Mouse (Mus musculus): Measurements from ENCODE around the gene Itgb4.

GRCm38 (mm10) chr11:116004186-116004823 lies 29.8 kb downstream of the Itgb4 start:
- TF ChIP-seq EP300 (IDR thresholded peaks at IDR 0.05; ENCODE audit: low read depth) = no peak
- TF ChIP-seq CTCF (IDR thresholded peaks at IDR 0.05; ENCODE audit: low read depth) = no peak
